Mouse (Mus musculus): ENCODE data around the gene Kat2a. TPM values are rescaled to one million over a fixed set of nuclear protein-coding genes. Genes with fewer than 3 reads are reported as not detected.

The Kat2a gene
- polyA plus RNA-seq (2015; fragmentation: Nextera tagmentation; extraction: Ambion mirVana), result 41.6 and 48.7 TPM in 2 replicates

- Histone ChIP-seq H3K9ac (peak within 1 kb of the TSS; percentile 92), H3K36me3 (ENCODE audit: poor library complexity, severe bottlenecking) (peaks cover 55% of the 10 kb centered on the region), H3K9me3 (replicated peaks) (no peaks in the 10 kb centered on the region), H3K4me3 (peak within 1 kb of the TSS; percentile 96), H3K4me2 (peak within 1 kb of the TSS; percentile 72), H3K4me1 (peaks cover 29% of the 10 kb centered on the region), H3K27ac (peak within 1 kb of the TSS; percentile 75), H3K27me3 (no peaks in the 10 kb centered on the region)
- peak; percentile 94 for ATAC-seq
- WGBS, result 2% methylated on average over 48 of the region's 48 CpGs
Measured at GRCm38 (mm10) chr11:100711783-100712615, at the start of gene Kat2a. Kat2a (minus strand) TSS chr11:100712465.

- Histone ChIP-seq H3K9me3 (replicated peaks) (no peaks in the 10 kb centered on the region), H3K9ac (peak overlapping the region; percentile 62), H3K4me1 (peaks cover 23% of the 10 kb centered on the region), H3K27ac (no peak overlapping the region; the same call in 1 of the 2 replicates), H3K4me3 (peak overlapping the region; percentile 45), H3K4me2 (peak overlapping the region; percentile 70), H3K27me3 (peaks cover 25% of the 10 kb centered on the region), H3K36me3 (ENCODE audit: poor library complexity, severe bottlenecking) (0 out of 2 replicates have a peak, but pooled peaks cover under 1% of the 10 kb centered on the region)
- peak; percentile 56 for ATAC-seq
- under 1% methylated on average over 27 of the region's 27 CpGs for WGBS
Measured at GRCm38 (mm10) chr11:100761547-100762045, 49.3 kb upstream of the Kat2a start.

GRCm38 (mm10) chr11:100759611-100760233 lies 47.5 kb upstream of the Kat2a start, which contains the start of gene Kcnh4:
Kcnh4 (minus strand) TSS chr11:100759942.
- H3K9ac ChIP-seq, result peak within 1 kb of the TSS; percentile 68
- H3K27ac ChIP-seq, result peak within 1 kb of the TSS; percentile 40
- WGBS, result 0% methylated on average over 26 of the region's 51 CpGs
- peak; percentile 69 for ATAC-seq
- H3K36me3 ChIP-seq (ENCODE audit: poor library complexity, severe bottlenecking), result peaks cover 5% of the 10 kb centered on the region; the same call in 1 of the 2 replicates
- peaks cover 23% of the 10 kb centered on the region for H3K4me1 ChIP-seq
- H3K4me2 ChIP-seq, result peak within 1 kb of the TSS; percentile 77
- no peaks in the 10 kb centered on the region for H3K9me3 ChIP-seq (replicated peaks)
- H3K27me3 ChIP-seq, result peaks cover 29% of the 10 kb centered on the region
- peak within 1 kb of the TSS; percentile 50 for H3K4me3 ChIP-seq

DNA sequence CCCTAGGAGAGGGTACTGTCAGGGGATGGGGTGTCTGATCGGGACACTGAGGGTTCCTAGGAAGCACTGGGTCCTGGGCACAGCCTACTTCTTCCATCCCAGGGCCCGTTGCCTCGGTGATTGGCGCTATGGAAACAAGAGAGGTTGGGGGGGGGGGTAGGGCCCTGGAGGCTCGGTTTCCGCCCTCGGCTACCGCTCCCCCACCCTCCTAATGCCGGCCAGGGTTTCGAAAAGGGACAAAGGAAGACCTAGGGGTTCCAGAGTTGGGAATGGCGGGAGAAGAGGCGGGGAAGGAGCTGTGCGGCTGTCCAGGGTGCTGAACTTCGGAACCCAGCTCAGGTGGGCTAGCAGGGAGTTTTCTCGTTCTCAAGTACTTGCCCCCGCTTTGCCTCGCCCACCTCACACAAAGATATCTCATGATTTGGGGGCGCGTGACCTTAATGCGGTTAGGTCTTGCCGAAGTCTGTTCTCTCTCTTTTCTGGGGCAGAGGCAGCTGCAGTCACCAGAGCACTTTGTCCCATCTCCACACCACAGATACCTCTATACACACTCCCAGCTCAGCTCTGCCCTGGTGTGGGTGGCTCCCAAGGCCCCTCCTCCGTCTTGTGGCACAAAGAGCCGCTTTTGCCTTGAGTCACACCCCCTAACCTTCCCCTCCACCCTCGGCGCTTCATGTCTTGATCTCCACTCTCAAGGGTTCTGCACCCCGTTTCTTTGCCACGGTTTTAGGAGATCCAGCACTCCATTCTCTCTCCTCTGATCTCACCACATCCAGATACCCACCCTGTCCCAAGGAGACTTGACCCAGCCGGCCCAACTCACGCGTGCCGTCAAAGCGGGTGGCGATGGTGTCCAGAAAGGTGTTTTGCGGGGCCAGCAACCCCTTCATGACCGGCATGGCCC lies 46.7 kb upstream of the Kat2a start:
- peaks cover 5% of the 10 kb centered on the region; the same call in 1 of the 2 replicates for H3K36me3 ChIP-seq (ENCODE audit: poor library complexity, severe bottlenecking)
- H3K4me3 ChIP-seq, result peak overlapping the region; percentile 50

DNA sequence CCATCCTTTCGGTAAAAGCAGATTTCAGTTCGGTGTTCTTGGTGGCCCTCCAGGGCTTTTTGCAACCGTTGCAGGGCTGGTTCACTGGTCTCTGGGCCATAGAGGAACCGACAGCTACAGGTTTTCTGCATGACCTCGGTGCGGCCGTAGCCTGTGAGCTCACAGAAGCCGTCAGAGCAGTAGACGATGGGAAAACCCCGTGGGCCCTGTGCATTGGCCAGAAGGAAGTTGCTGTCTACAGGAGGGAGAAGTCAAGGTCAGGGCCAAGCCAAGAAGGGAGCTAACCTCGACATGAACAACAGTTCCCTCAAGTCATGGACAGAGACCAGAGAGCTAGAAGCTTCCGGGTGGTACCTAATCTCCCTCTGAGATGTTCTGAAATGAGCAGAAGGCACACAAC lies 45.3 kb upstream of the Kat2a start:
- WGBS, result 93% methylated on average over 12 of the region's 12 CpGs
- Histone ChIP-seq H3K9ac (no peak overlapping the region), H3K4me2 (no peak overlapping the region), H3K4me1 (peaks cover 23% of the 10 kb centered on the region), H3K9me3 (replicated peaks) (no peaks in the 10 kb centered on the region), H3K27ac (no peak overlapping the region), H3K27me3 (peaks cover 27% of the 10 kb centered on the region), H3K36me3 (ENCODE audit: poor library complexity, severe bottlenecking) (peaks cover 5% of the 10 kb centered on the region; the same call in 1 of the 2 replicates), H3K4me3 (no peak overlapping the region)
- no peak for ATAC-seq

More for the DNA sequence above, 46.7 kb upstream of the Kat2a start:
- Histone ChIP-seq H3K27ac (peak overlapping the region; percentile 40), H3K4me2 (peak overlapping the region; percentile 77), H3K4me1 (peaks cover 23% of the 10 kb centered on the region), H3K9me3 (replicated peaks) (no peaks in the 10 kb centered on the region), H3K9ac (peak overlapping the region; percentile 68), H3K27me3 (peaks cover 29% of the 10 kb centered on the region)
- under 1% methylated on average over 35 of the region's 35 CpGs for WGBS
- peak; percentile 64 for ATAC-seq

DNA sequence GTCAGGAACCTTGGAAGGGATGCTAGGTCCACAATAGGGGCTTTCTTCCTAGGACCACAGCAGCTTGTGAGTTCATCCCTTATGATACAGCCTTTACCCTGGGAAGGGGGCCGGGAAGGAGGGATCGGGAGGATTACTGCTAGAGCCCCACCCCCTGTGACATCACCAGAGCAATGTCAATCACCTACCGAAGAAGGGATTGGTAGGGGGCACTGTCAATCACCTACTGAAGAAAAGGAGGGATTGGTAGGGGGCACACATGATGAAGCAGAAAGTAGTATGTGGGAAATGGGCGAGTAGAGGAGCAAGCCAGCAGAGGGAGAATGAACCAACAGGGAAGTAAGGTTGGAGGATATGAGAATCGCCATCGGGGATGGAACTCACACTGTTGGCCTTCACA lies 44.2 kb upstream of the Kat2a start:
- no peak overlapping the region for H3K4me3 ChIP-seq
- peaks cover 23% of the 10 kb centered on the region for H3K27me3 ChIP-seq
- WGBS, result 68% methylated on average over 6 of the region's 6 CpGs
- H3K9me3 ChIP-seq (replicated peaks), result no peaks in the 10 kb centered on the region
- H3K4me2 ChIP-seq, result no peak overlapping the region
- H3K9ac ChIP-seq, result no peak overlapping the region
- no peak overlapping the region for H3K27ac ChIP-seq
- ATAC-seq, result no peak
- H3K4me1 ChIP-seq, result peaks cover 16% of the 10 kb centered on the region
- H3K36me3 ChIP-seq (ENCODE audit: poor library complexity, severe bottlenecking), result peaks cover 5% of the 10 kb centered on the region; the same call in 1 of the 2 replicates

DNA sequence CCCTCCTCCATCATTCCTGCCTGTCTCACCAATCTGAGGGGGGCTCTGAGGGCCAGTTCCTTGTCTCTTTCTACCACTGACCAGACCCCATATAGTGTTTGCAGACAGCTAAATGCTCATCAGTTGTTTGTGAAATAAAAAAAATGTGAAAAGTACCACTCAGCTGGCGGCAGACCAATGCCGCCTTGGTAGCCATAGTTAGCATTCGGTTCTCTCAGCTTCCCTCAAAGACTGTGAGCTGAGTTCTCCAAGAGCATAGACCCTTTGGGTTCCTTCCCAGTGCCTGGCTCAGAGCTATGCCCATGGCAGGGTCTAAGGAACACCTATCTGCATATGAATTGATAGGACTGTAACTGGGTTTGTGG lies 42.4 kb upstream of the Kat2a start:
- Histone ChIP-seq H3K4me3 (no peak overlapping the region), H3K27ac (no peak overlapping the region), H3K4me1 (peaks cover 13% of the 10 kb centered on the region), H3K4me2 (no peak overlapping the region), H3K9ac (no peak overlapping the region), H3K27me3 (peaks cover 23% of the 10 kb centered on the region), H3K9me3 (replicated peaks) (no peaks in the 10 kb centered on the region), H3K36me3 (ENCODE audit: poor library complexity, severe bottlenecking) (peaks cover 19% of the 10 kb centered on the region)
- ATAC-seq, result no peak
- whole genome bisulfite sequencing, result 95% methylated on average over 3 of the region's 3 CpGs

DNA sequence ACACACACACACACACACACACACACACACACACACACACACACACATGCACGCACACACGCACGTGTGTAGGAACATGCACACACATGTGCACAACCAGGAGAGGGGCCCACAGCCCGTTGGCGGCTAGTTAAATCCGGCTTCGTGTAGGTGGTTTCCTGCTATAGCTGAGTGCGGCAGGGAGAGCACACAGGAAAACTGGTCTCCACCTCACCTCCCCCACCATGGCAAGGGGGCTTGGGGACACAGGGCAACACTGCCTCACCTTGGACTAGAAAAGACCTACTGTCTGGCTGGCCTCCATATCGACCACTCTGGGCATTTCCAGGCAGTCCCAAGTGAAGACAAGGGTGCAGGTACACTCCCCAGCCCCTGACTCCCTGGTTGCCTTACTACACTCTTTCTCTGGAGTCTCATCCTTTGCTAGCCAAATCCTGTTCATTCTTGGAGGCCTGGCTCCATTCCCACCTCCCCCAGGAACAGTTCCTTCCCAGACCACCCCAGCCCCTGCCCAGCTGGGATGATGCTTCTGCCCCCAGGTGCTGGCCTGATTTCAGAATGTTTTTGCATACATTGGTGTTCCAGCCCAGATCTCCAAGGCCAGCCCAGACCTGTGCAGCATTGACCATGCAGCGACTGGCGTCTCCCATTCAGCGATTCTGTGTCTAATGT lies 41.9 kb upstream of the Kat2a start:
- Histone ChIP-seq H3K36me3 (ENCODE audit: poor library complexity, severe bottlenecking) (peaks cover 23% of the 10 kb centered on the region), H3K9ac (no peak overlapping the region), H3K4me1 (peaks cover 8% of the 10 kb centered on the region), H3K27me3 (peaks cover 21% of the 10 kb centered on the region), H3K4me2 (no peak overlapping the region), H3K27ac (no peak overlapping the region), H3K9me3 (replicated peaks) (no peaks in the 10 kb centered on the region), H3K4me3 (no peak overlapping the region)
- ATAC-seq, result no peak
- 89% methylated on average over 12 of the region's 12 CpGs for WGBS

- H3K4me2 ChIP-seq, result no peak overlapping the region
- H3K9me3 ChIP-seq (replicated peaks), result no peaks in the 10 kb centered on the region
- no peak overlapping the region for H3K27ac ChIP-seq
- H3K36me3 ChIP-seq (ENCODE audit: poor library complexity, severe bottlenecking), result peaks cover 23% of the 10 kb centered on the region
- no peak overlapping the region for H3K4me3 ChIP-seq
- peaks cover 14% of the 10 kb centered on the region; the same call in 1 of the 2 replicates for H3K27me3 ChIP-seq
- no peak overlapping the region for H3K9ac ChIP-seq
- no peaks in the 10 kb centered on the region for H3K4me1 ChIP-seq
- WGBS, result 45% methylated on average over 10 of the region's 10 CpGs
- no peak for ATAC-seq
Measured at GRCm38 (mm10) chr11:100752294-100752693, 40.0 kb upstream of the Kat2a start.

DNA sequence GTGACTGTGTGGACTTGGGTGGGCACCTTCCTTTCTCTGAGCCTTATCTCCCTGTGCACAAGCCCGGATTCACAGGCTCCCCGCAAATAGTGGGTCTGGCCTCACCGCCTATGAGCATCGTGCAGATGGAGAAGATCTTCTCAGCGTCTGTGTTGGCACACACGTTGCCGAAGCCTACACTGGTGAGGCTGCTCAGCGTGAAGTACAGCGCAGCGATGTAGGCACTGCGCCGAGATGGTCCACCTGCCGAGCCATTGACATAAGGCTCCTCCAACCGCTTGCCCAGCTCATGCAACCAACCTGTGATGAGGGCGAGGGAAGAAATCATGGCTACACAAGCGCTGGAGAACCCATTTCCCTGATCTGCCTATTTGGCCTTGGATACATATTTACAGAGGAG lies 37.9 kb upstream of the Kat2a start:
- peaks cover 18% of the 10 kb centered on the region; the same call in 1 of the 2 replicates for H3K36me3 ChIP-seq (ENCODE audit: poor library complexity, severe bottlenecking)
- no peak overlapping the region for H3K27ac ChIP-seq
- H3K4me1 ChIP-seq, result no peaks in the 10 kb centered on the region
- no peak overlapping the region for H3K9ac ChIP-seq
- no peaks in the 10 kb centered on the region for H3K9me3 ChIP-seq (replicated peaks)
- ATAC-seq, result no peak
- H3K4me2 ChIP-seq, result no peak overlapping the region
- 91% methylated on average over 16 of the region's 16 CpGs for WGBS
- H3K4me3 ChIP-seq, result no peak overlapping the region
- 0 out of 2 replicates have a peak, but pooled peaks cover 10% of the 10 kb centered on the region for H3K27me3 ChIP-seq

DNA sequence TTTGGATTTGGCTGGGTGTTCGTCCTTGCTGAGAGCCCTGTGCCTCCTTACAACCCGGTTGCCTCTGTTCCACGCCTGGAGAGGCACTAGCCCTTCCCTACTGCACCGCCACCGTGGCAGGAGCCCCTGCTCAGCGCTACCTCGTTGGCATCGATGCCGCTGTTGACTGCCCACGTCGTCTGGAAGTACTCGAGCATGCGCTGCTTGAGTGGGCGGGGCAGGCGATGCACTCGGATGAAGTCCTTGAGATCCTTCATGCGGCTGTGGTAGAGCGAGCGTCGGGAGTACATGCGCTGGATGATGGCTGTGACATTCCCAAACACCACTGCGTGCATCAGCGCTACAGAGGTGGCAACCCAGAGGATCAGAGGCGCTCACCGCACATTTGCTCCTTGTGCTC lies 37.2 kb upstream of the Kat2a start:
- H3K9ac ChIP-seq, result no peak overlapping the region
- no peak for ATAC-seq
- H3K36me3 ChIP-seq (ENCODE audit: poor library complexity, severe bottlenecking), result peaks cover 18% of the 10 kb centered on the region; the same call in 1 of the 2 replicates
- H3K9me3 ChIP-seq (replicated peaks), result no peaks in the 10 kb centered on the region
- H3K4me3 ChIP-seq, result no peak overlapping the region
- H3K4me1 ChIP-seq, result no peaks in the 10 kb centered on the region
- H3K27ac ChIP-seq, result no peak overlapping the region
- 56% methylated on average over 25 of the region's 25 CpGs for WGBS
- H3K27me3 ChIP-seq, result 0 out of 2 replicates have a peak, but pooled peaks cover 10% of the 10 kb centered on the region
- H3K4me2 ChIP-seq, result no peak overlapping the region

Data from forebrain, embryonic 13.5 days (tissue).